Mouse (Mus musculus) gonadal fat pad, adult 2 months (tissue): ENCODE results near the gene Xxylt1. TPM values are rescaled to one million over a fixed set of nuclear protein-coding genes. Genes with fewer than 3 reads are reported as not detected.

ENCODE experiments used
- DNase-seq: peaks from one replicate; pipeline ENCODE4 v3.0.0-alpha.2; 2012; ENCODE audit warnings: low read depth
- polyA plus RNA-seq: library from polyadenylated mRNA; depleted of rRNA; stranded (reverse); fragments of >200 nt; gene quantifications from 2 replicates; pipeline ENCODE4 v1.2.3, GENCODE M21; 2012

Gene Xxylt1
- polyA plus RNA-seq, 1 experiment: 24.1 TPM

DNA sequence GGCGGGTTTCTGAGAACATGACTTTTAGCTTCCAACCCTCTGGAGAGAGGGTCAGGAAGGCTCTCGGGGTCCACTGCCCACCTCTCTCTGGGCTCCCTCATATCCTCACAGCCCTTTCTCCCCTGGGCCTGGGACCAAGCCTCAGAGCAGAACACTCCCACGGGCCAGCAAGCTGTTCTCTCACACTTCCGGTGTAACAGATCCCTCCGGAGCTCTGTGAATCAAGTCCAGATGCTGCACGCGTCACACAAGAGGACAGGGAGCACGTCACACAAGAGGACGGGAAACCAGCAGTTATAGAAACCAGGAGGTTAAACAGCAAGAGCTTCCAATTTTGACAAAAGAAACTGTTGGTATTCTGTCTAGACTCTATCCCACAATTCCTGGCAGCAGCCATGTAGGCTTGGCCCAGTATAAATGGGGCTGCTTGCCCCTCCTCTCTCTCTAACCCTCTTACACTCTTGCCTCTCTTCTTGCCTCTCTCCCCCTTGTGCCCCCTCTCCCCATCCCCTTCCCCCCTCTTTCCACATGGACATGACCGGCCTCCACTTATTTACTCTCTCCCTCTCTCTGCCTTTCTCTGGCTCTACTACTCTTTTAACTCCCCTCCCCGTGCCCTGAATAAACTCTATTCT, 19.9 kb downstream of the Xxylt1 start:
- no peak for DNase-seq

DNA sequence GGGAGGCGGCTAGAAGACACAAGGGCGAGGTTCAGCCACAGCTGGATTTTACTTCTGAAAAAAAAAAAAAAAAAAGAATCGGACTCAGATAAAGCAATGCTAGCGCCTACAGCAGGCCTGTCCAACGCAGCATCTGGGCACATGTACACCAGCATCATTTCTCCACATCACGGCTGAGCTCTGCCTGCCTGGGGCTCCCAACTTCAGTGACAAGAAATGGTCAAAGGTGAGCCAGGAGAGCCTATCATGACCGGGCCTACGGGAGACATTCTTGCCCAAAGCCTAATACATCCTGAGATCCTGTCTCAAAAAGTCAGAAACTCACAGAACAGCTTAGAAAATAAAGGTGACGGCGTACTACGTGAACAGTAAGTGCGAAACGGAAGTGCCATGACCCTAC, 20.5 kb downstream of the Xxylt1 start:
- DNase-seq: no peak

DNA sequence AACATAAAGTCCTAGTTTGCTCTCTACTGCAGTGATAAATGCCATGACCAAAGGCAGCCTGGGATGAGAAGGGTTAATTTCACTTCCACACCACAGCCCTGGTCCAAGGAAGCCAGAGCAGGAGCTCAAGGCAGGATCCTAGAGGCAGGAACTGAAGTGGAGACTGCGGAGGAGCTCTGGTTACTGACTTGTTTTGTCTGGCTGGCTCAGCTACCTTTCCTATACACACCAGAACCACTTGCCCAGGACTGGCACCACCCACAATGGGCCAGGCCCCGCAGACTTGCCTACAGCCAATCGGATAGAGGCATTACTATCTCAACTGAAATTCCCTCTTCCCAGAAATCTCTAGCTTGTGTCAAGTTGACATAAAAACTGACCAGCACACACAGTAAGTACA, 21.0 kb downstream of the Xxylt1 start:
- DNase-seq: no peak

DNA sequence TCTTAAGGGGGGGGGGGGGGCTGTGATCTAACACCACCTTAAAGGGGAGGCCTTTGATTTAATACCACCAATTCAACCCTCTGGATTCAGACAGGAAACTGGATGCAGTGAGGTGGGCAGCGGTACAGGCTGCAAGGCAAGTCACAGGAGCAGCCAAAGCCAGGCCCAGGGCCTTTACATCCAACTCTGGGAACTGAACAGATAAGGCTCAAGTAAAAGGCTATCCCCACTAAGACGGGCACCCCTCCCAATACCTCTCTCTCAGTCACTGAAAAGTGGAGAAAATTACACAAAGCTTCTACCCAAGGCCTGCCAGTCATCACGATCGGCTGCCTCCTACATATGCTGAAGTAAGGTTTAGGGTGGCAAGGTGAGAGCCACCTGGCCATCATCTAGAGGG, 21.5 kb downstream of the Xxylt1 start:
- DNase-seq: no peak

DNA sequence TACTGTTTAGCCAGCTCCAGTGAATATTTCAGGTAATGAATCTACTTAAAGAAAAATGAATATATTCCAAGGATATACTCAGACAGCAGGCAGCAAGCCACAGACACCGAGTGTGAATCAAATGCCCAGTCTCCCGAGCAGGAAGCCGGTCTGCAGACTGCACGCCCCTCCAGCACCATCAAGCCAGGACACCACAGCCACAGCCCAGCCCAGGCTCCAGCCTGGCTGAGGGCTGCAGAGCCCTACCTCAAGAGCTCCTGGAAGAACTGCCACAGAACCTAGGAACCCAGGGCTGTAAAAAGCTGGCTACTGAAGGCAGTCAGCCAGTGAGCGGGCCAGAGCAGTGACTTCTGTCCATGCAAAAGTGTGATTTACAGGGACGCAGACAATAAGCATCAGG, 28.4 kb downstream of the Xxylt1 start:
- no peak for DNase-seq

DNA sequence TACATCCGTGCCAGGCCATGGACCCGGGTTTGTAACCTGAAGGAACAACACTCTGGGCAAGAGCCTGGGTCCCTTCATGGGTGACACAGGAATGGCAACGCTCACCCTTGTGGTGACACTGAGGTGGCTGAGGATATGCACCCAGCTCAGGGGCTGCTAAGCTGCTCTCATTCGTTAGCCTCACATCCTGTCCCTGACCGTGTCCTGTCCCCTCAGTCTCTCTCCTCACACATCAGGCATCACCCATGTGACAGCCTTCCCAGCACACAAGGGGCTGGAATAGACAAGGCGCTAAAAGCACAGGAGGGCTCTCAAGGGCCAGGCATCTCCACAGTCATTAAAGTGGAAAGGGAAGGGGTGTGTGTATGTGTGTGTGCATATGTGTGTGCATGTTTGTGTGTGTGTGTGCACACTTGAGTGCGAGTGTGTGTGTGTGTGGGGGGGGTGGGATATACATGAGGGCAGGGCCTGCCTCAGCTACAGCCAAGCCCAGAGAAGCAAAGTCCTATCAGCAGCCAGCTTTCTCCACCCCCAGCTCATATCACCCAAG, 29.0 kb downstream of the Xxylt1 start:
- DNase-seq: no peak

DNA sequence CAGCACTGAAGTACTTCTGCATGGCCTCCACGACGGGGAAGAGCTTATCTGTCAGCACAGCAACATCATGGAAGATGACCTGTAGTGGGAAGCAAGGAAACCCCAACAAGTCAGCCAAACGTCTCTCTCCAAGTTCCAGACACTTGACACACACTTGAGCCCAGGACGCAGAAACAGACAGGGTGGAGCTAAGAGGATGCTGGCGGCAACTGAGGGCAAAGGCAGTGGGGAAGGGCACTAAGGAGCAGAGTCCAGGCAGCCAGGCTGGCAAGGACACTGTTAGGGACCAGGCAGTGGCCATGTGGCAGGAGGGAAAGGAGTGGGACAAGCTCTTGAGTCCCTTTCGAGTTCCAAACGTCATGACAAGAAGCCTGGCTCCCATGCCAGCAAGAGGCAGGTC, 30.5 kb downstream of the Xxylt1 start:
- DNase-seq: no peak

DNA sequence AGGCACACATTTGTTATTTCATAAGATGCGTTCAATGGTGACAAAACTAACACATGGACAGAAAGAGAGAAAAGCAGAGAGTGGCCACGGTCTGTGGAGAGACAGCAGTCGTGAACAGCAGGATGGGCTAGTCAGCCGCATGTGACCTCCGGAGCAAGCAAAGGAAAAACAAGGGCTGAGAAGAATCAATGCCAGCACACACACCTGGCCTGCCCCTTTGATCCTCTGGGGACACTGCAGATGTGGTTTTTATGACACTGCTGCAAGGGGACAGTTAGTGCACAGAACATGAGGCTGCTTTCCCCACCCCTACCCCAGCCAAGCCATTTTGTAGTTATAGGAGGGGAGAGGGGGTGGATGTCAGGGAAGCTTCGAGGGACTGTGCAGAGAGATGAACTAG, 33.0 kb downstream of the Xxylt1 start:
- DNase-seq: no peak

DNA sequence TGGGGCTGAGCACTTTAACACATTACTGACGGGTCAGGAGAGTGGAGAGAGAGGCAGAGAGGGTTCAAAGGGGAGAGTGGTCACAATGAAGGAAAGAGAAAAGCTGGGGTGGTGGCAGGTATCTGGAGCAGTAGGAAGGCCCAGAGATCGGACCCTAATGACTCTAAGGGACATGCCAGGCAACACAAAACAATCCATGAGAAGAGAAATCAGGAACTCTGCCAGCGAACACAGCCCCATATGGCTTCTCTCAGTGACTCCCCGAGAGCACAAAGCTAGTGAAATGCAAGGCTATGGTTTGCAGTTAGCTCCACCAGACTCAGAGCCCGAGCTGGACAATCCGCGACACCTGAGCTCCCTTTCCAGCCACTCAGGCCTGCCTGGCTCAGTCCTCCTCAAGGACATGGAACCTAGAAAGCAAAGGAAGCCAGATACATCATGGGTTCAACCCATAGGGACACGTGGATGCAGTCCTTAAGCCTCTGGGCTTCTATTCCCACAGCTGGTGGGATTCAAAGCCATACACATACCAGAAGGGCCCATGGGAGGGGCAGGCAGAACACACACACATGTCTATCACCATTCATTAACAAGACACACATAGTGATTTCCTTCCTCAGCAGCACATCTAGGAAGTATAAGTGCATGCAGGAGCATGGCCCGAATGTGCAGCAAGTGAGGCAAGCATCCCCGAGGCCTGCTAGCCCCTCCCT, 33.9 kb downstream of the Xxylt1 start:
- DNase-seq: no peak

DNA sequence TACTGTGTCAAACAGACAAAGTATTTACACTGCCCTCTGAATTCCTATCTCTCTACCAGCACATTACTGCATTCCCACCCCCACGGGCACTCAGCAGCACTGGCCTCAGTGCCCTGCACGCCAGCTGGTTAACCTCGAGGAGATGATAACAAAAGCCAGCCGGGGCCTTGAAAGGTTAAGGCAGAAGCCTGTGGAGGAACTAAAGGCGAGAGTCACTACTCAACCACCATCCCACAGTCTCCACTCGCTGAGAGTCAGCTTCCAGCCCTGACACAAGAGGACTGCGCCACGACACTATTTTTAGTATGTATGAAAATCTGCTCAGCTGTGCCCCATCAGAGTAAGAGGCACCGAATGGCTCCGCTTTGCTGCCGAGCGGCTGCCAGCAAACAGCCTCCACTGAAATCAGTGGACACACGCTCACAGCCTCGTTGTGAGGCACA, 35.0 kb downstream of the Xxylt1 start:
- DNase-seq: no peak

DNA sequence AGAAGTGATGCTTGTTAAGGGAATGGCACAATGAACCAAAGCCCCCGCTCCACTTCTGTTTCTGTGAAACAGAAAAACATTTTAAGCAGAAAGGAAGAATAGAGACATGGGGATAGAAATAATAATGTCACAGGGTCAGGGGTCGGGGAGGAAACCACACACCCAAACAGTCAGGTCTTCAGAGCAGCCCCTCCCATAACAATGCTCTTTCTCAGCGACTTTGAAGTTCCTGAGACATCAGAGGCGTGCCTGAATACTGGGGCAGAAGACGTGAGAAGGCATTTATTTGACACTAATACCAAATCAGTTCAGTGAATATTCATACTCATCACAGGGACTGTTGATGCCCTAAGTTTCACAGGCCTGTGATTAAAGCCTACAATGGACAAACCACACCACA, 36.0 kb downstream of the Xxylt1 start:
- DNase-seq: no peak

DNA sequence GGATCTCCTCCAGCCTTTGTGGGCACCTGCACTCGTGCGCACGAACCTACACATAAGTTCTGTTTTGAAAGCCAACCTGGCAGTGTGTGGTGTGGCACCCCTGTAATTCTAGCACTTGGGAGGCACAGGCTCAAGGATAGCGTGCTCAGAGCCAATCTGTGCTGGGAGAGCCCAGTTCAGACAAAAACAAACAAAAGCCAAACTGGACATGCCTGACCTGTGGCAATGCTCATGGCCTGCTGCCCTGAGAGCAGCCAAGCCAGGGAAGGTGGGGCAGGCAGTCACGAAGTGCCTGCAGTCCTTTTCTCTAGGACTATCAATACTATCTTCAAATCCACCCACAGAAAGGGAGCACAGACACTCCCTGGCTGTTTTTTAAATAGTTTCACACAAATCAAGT, 38.1 kb downstream of the Xxylt1 start:
- no peak for DNase-seq

DNA sequence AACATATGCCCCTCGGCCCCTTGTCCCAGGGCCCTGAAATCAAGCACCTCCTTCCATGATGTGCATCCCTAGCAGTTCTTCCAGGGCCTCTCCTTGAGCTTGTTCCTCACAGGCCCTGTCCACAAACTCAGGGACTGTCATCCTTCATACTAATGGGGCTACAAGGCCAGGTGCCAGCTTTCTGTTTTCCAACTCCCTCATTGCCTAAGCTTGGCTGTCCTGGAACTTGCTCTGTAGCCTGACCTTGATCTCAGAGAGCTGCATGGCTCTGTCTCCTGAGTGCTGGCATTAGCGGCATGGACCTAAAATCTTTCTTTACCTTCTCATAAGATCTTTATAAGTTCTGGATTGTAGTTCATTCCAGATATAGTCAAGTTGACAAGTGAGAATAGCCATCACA, 39.7 kb downstream of the Xxylt1 start:
- no peak for DNase-seq

DNA sequence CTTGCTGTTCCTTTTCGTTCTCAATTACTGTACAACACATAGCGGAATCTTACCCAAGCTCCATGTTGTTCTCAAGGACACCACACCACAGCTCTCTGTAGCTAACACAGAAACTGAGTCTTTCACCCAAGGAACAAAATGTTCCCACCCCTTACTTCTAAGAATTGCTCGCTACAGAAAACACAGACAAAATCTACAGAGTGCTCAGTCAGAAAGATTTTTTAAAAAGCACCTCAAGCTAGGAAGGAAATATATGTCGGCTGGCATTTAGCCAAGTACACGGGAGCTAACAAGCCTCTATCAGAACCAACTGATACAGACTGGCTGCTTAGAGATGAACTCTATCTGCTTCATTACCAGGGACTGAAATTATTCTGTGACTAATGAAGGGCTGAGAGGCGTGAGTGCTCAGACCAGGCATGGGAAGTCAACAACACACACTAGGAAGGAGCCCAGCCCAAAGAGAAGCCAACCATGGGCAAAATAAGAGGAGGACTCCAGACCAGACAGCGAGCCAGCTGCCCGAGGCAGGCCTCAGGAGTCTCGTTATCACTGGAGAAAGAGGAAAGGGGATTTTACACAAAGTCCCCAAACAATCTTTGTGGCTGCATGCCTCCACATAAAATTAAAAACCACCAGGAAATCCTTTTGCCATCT, 41.3 kb downstream of the Xxylt1 start:
- no peak for DNase-seq

DNA sequence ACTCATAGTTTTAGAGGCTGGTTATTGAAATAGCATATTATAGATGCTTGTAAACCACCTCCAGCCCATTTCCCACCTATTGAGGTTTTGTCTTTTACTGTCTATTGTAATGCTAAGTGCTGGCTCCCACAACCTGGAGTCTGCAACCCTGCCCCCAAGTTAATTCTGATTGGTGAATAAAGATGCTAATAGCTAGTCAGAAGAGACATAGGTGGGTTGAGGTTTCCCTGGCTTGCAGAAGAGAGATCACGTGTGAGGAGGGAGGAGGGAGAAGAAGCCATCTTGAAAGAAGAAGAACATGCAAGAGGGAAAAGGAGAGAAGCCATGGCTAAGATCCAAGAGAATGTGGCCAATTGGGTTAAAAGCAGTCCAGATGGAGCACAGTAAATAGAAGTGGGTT, 43.8 kb downstream of the Xxylt1 start:
- no peak for DNase-seq

DNA sequence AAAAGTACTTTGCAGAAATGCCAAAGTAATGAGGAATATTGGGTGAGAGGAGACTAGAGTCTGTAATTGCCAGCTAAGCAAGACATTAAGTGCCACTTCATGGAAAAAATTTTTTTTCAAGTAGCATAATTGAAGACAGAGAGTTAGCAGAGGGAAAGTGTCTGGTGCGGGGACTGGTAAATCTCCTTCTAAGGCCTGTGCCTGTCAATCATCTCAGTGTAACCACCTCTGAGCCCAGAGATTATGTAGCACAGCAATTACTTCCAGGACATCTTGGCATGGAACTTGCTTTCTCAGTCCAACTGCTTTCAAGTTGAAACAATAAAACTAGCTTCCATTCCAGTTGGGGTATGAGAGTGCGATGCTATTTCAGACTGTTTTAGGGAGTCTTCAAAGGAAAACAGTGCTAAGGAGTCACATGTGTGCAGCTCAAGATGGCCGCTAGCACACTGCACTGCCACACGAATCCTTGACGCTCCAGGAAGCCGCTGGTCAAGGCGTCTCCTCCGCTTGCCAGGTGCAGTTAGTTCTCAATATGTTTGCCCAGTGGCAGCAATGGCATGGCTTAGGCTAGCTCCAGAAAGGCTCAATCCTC, 45.5 kb downstream of the Xxylt1 start:
- DNase-seq: no peak

DNA sequence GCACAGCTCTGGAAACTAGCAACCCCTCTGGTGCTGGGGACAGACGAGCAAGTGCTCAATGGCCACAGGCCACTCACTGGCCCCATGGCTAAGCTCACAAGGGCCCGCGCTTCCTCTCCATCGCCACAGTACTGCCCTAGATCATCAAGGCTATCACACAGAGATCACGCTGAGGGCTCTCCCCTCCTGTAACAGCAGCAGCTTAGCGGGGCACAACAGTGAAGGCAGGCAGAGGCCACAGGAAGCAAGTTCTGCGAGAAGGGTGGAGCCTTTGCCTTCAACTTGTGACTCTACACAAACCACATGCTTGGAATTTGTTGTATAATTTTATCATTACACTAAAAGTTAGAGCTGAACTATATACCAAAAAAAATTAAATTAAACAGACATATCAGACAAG, 46.0 kb downstream of the Xxylt1 start:
- no peak for DNase-seq

DNA sequence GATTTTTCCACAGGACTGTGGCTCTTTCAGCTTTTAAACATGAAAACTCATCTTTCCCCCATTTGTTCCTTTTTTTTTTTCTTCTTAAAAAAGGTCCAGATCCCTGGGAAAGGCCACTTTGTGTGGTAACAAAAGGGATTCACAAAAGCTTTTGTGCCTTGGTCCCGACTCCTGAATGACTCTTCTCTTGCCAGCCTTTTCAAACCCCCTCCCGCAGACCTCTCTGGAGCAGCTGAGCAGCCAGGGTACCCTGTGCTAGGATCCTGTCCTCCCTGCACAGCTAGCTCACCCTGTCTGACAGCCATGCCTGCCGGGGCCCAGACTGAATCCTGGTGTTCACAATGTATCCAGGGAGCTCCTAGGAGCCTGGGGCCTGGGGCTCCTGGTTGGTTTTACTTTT, 47.2 kb downstream of the Xxylt1 start:
- DNase-seq: no peak

DNA sequence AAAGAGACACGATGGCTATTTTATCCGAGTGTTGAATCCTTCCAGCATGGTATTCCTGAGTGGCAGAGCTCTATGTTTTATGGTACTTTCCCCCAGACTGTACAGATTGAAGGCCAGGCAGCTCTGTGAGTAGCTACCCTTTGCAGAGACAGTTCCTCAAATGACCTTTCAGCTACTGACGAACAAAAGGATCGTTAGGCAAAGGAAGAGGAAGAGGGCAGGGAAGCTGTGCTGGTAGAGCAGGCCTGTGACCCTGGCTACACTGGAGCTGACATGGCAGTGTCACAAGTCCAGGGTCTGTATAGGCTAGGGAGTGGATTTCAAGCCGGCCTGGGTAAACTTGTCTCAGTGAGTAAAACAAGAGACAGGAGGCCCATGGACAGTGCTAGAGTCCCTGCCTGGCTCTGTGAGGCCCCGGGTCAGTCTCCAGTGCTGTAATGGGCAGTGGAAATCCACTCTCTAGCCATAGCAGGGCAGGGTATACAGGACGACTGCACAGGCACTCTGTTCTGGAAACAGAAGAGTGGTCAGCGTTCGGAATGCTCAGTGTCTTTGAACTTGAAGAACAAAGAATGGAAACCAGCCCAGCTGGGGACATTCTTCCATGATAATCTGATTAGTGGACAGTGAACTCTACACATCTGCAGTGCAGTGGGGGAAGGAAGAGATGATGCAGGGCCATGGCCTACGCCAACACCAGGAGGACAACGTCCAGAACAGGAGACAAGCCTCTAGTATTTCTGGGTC, 51.3 kb downstream of the Xxylt1 start:
- no peak for DNase-seq

DNA sequence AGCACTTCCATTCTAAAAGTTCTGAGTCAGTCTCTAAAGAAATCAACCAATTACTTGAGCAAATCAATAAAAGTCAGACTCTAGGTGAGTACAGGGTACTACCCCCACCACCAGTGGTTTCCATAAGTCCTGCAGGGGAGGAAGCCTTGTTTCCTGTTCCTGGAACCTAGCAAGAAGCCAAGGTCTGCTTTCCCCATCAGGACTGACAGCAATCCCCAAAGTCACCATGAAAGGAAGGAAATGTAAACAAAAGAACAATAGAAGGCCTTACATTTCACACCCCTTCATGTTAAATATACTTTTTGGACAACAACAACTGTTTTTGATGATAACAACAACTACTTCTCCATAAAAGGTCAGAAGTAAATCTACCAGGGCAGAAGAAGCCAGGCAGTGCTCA, 53.6 kb downstream of the Xxylt1 start:
- DNase-seq: no peak

DNA sequence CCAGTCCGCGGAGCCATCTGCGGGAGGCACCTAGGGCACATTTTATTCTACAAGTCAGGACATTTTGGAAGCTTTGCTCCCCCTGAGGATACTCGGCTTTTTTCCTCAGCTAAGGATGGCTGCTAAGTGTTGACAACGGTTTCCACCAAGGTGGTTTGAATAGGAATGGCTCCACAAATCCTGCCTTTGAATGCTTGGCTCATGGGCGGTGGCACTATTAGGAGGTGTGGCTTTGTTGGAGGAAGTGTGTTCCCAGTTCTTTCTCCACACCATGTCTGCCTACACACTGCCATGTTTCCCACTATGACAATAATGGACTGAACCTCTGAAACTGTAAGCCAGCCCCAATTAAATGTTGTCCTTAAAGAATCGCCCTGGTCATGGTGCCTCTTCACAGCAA, 55.7 kb downstream of the Xxylt1 start:
- DNase-seq: no peak

DNA sequence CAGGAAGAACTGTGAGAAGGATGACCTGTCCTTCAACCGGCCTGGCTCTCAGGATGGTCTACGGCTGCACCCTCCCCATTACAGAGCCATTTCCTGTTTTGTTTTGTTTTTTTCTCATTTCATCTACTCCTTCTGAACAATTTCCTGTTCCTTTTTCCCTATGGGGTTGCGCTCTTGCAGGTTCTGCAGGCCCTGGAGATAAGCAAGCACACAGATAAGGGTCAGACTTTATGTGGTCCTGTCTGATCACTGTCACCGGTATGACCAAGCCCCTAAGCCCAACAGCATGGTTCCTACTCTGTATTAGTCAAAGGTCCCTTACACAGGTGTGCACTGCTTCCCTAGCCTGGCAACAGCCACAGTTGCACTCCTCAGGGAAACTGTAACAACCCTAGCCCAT, 56.2 kb downstream of the Xxylt1 start:
- no peak for DNase-seq
